Mouse (Mus musculus) ES-E14 (cell line): ENCODE data around the gene E2f3.

ENCODE experiments used
- CHD2 ChIP-seq: IDR thresholded peaks from 2 replicates; pipeline ENCODE4 v1.6.1; 2014; ENCODE audit warnings: mild to moderate bottlenecking, low read depth, low read length, inconsistent platforms
- HCFC1 ChIP-seq: IDR thresholded peaks from 2 replicates; pipeline ENCODE4 v1.6.1; 2012; ENCODE audit warnings: low read length, inconsistent platforms, borderline replicate concordance; ENCODE audit not compliant: insufficient read depth
- ZC3H11A ChIP-seq: IDR thresholded peaks from 2 replicates; pipeline ENCODE4 v1.6.1; 2012; ENCODE audit warnings: low read depth, mild to moderate bottlenecking, inconsistent platforms, low read length, borderline replicate concordance
- ZNF384 ChIP-seq: IDR thresholded peaks from 2 replicates; pipeline ENCODE4 v1.6.1; 2012; ENCODE audit warnings: low read depth, low read length, inconsistent platforms

- TF ChIP-seq HCFC1: no peak
- no peak for TF ChIP-seq CHD2
- TF ChIP-seq ZC3H11A: no peak
- no peak for TF ChIP-seq ZNF384
Measured at GRCm38 (mm10) chr13:29953417-29954045, 32.3 kb downstream of the E2f3 start.
